Mouse (Mus musculus) heart, adult 2 months (tissue): ENCODE measurements around the gene Gm11146.

Experiments used
- CTCF ChIP-seq: fragments of 200-600 bp; IDR thresholded peaks from 2 replicates; pipeline ENCODE4 v1.8.1; 2022; ENCODE audit warnings: antibody characterized with exemption, mild to moderate bottlenecking, moderate library complexity
- EP300 ChIP-seq: fragments of 200-500 bp; IDR thresholded peaks from 2 replicates; pipeline ENCODE4 v1.6.1; 2011; ENCODE audit warnings: low read depth, low read length, control low read depth; ENCODE audit not compliant: insufficient read depth
- POLR2A ChIP-seq: fragments of 200-500 bp; IDR thresholded peaks from 2 replicates; pipeline ENCODE4 v1.6.1; 2011; ENCODE audit warnings: mild to moderate bottlenecking, low read depth, low read length, control low read depth; ENCODE audit not compliant: insufficient read depth

DNA sequence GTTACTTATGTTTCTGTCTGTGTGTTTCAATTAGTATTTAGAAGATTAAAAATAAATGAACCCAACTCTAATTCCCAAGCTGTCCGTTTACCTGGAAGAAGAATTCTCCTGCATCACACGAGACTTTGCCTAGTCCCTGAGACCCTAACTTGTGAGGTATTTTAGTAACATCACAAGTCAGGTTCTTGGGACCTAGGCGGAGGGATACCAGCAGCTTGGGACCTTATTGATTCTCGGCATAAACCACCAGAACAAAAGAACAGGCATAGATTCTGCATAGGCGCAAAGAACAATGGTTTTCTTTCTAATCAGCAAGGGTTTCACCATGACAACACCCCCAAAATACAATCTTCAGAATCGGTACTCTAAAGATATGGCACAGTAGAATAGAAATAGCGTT lies 44.3 kb upstream of the Gm11146 start:
- TF ChIP-seq POLR2A (no peak), CTCF (no peak), EP300 (no peak)
